Mouse (Mus musculus) cerebellum, adult (tissue): ENCODE measurements around the gene 2010111I01Rik.
"Not testable (repeated sequence)": the region's sequence is repeated elsewhere in the genome, so short reads cannot be mapped to it uniquely, and the experiment has no call there.

Experiments used
- ATAC-seq: cut with Nextera tagmentation; 2 replicates; pipeline ENCODE4 v1.9.2; 2017; ENCODE audit warnings: mild to moderate bottlenecking, moderate library complexity, mixed read lengths; ENCODE audit not compliant: insufficient number of reproducible peaks, low FRiP score, low TSS enrichment

2010111I01Rik gene

DNA sequence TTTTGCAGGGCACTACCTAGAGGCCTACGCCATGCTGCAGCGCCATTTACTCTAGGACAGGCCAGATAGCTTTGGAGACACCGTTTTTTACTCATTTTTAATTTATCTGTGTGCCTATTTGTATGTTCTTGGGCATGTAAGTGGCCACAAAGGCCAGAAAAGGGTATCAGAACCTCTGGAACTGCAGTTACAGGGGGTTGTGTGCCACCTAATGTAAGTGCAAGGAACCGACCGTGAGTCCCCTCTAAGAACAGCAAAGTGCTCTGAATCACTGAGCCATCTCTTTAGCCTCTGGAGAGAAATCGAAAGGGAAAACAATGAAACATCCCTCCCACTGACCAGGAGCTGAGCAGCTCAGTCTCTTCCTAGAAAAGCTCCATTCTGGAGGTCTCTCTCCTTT lies 358.1 kb downstream of the 2010111I01Rik start:
- no peak for ATAC-seq

- no peak for ATAC-seq
These were observed 358.8 kb downstream of the 2010111I01Rik start for GRCm38 (mm10) chr13:63323286-63324075.

DNA sequence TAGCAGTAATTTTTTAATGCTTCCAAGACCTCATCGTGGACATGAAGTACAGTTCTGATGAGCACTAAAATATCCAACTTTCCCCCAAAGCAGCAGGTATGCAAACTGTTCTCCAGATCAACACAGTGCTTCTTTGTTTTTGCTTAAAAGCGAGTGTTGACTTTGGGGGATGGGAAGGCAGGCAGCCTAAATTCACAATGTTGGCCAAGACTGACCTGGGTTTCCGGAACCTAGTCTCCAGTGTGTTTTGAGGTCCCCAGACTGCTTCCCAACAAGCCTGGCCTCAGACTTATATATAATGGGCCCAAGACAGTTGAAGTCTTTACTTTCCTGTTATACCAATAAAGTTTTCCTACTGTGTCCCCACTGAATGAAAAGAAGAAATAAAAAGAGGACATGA lies 359.6 kb downstream of the 2010111I01Rik start:
- ATAC-seq: no peak

GRCm38 (mm10) chr13:63324978-63325848 lies 360.5 kb downstream of the 2010111I01Rik start:
- ATAC-seq: no peak

- ATAC-seq: no peak
These were observed 361.3 kb downstream of the 2010111I01Rik start for GRCm38 (mm10) chr13:63326015-63326414.

GRCm38 (mm10) chr13:63330236-63330860 lies 365.7 kb downstream of the 2010111I01Rik start:
- no peak for ATAC-seq

DNA sequence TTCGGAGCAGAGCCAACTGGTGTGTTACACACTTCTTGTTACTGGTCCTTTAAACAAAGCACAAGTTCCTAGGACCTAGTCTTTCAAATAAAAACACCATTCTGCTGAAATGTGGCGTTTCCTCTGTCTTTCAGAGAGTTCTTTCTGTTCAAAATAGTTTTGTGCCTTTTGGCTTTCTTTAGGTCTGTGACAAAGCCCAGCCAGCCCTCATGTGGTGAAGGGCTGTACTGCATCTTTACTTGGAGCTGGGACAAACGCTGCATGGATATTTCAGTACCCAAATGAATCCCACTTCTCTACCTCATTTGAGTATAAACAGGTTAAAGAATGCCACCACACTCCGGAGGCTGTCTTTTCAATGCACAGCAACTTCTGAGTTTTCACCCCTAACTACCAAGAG lies 366.7 kb downstream of the 2010111I01Rik start:
- ATAC-seq: 0 out of 2 replicates have a peak, but pooled peaks have one; percentile 20

GRCm38 (mm10) chr13:63332576-63333300 lies 368.0 kb downstream of the 2010111I01Rik start:
- ATAC-seq: no peak

- no peak for ATAC-seq
These were observed 370.9 kb downstream of the 2010111I01Rik start for GRCm38 (mm10) chr13:63335421-63336134.

DNA sequence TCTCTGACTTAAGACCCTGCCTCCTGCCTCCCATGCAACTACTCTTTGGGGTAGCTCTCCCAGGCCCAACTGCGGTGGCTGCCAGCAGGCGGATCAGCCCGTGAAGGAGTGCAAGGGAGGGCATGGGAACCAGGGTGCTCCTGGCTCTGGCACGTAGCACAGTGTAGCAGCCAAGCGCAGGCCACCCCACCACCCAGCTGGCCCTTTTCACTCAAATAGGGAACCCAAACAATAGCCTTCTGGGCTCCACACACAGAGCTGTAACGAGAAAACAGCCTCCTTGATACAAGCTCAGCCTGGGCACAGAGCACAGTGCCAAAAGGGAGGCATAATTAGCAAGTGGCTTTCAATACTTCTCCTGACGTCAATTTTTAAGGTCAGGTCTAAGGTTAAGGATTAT lies 371.6 kb downstream of the 2010111I01Rik start:
- ATAC-seq: no peak

DNA sequence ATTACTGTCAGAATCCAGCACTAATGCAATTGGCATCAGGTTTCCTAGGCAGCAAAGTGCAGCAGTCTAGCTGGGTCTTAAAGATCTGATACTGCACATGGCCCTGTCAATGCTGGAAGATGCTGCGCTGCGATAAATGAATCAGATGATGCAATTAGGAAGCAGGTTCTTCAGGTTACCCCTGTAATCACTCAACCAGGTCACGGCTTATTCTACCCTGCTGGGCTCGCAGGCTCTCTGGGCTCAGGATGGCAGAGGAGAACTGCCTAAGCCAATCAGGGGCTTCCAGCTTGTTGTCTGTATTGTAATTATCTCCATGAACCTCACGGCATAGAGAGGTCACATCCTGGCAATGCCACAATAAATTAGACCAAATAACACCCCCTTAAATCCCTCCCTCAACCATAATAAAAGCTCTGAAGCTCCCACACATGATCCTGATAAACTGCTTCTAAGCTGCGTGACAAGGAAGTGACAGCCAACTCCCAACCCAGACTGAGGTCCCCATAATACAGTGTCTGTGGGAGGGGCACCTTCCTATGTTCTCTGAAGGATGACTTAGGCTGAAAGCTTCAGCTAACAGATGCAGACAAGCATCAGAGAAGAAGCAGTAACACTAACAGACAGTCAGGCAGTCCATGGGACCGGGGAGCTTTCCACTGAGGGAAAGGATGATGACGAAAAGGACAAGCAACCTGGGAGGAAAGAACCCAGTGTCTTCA lies 372.7 kb downstream of the 2010111I01Rik start:
- ATAC-seq: no peak

- no peak for ATAC-seq
These were observed 375.3 kb downstream of the 2010111I01Rik start for GRCm38 (mm10) chr13:63339946-63340345.

GRCm38 (mm10) chr13:63342781-63343180 lies 378.1 kb downstream of the 2010111I01Rik start:
- ATAC-seq: no peak

- no peak for ATAC-seq
These were observed 379.8 kb downstream of the 2010111I01Rik start for GRCm38 (mm10) chr13:63344481-63344880.

GRCm38 (mm10) chr13:63345476-63346225 lies 381.0 kb downstream of the 2010111I01Rik start:
- ATAC-seq: no peak

DNA sequence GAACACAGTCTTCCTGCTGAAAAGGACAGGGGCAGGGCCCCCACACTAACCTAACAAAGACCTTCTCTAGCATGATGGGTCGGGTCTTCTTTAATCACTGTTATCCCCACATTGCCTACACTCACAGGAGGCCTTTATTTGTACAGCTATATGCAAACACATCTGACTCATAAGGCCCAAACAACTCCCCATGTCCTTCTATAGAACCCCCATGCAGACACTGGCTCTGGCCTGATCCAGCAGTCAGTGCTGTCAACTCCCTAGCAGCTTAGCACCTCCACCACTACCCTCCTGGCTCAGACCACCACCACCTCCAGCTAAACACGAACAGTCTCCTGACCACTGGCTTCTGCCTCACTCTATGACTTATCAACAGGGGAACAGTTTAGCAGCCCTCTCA lies 382.9 kb downstream of the 2010111I01Rik start:
- ATAC-seq: no peak

- no peak for ATAC-seq
These were observed 385.4 kb downstream of the 2010111I01Rik start for GRCm38 (mm10) chr13:63350076-63350475.

DNA sequence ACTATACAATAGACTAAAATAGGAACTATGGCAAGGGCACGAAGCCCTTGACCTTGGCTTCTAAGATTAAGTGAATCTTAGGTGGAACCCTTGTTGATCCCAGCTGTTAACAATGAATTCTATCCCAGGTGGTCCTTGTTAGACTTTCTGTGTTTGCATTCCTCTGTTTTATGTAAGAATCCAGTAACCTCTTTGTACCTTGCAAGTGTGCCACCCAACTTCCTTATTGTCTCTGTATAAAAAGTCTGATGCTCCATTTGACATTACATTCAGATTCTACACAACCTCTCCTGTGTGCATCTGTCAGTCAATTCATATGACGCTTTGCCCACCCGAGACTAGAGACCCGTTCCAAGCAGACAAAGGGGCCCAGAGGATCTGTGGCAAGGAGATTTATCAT lies 388.6 kb downstream of the 2010111I01Rik start:
- not testable (repeated sequence) for ATAC-seq
